Mouse (Mus musculus): ENCODE data around the gene Slc44a3. TPM values are rescaled to one million over a fixed set of nuclear protein-coding genes. Genes with fewer than 3 reads are reported as not detected.

Slc44a3 gene
- polyA plus RNA-seq, 1 experiment from 2014 or later = 16.9 TPM

DNA sequence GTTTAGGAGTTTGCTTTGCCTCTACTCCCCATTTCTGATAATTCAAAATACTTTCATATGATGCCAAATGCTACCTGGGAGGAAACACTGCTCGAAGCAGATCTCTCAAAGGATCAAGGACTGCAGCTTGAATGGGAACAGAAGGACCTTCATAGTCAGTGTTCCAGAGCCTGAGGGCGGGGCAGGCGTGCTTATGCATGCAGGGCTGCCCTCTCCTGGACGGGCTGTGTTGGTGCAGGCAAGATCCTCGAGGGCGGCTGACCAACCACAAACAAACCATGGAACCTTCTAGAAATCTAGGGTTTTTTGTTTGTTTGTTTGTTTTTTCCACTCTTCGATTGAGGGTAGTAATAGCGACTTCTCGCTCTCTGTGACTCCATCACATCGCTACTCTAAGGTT lies 32.0 kb downstream of the Slc44a3 start:
- H3K4me3 ChIP-seq (replicated peaks; ENCODE audit: low read depth, low read length) = no peak overlapping the region
- no peaks in the 10 kb centered on the region for H3K9me3 ChIP-seq (replicated peaks; ENCODE audit: low read length)
- H3K9ac ChIP-seq (ENCODE audit: low read depth, low read length) = no peak overlapping the region
- no peaks in the 10 kb centered on the region for H3K4me1 ChIP-seq (replicated peaks; ENCODE audit: insufficient read depth, low read length)
- no peak overlapping the region for H3K27ac ChIP-seq
- 56% methylated on average over 10 of the region's 10 CpGs for WGBS
- DNase-seq (ENCODE audit: low spot score) = peak; percentile 90
- TF ChIP-seq CTCF (IDR thresholded peaks at IDR 0.05; ENCODE audit: low read depth) = peak; percentile 98
- no peaks in the 10 kb centered on the region for H3K27me3 ChIP-seq (ENCODE audit: insufficient read depth, low read length)
- H3K36me3 ChIP-seq (ENCODE audit: insufficient read depth, low read length) = no peaks in the 10 kb centered on the region
- no peak overlapping the region for H3K4me2 ChIP-seq (ENCODE audit: low read length)
- no peak for ATAC-seq (replicated peaks; ENCODE audit: low FRiP score, low read depth)

GRCm38 (mm10) chr3:121493997-121494421 lies 38.2 kb downstream of the Slc44a3 start:
- H3K4me3 ChIP-seq (replicated peaks; ENCODE audit: low read depth, low read length) = no peak overlapping the region
- no peak overlapping the region for H3K27ac ChIP-seq
- no peak overlapping the region for H3K4me2 ChIP-seq (ENCODE audit: low read length)
- no peaks in the 10 kb centered on the region for H3K9me3 ChIP-seq (replicated peaks; ENCODE audit: low read length)
- DNase-seq (ENCODE audit: low spot score) (no peak), ATAC-seq (replicated peaks; ENCODE audit: low FRiP score, low read depth) (no peak)
- no peaks in the 10 kb centered on the region for H3K36me3 ChIP-seq (ENCODE audit: insufficient read depth, low read length)
- TF ChIP-seq CTCF (IDR thresholded peaks at IDR 0.05; ENCODE audit: low read depth) = no peak
- 0 out of 2 replicates have a peak, but pooled peaks cover 7% of the 10 kb centered on the region for H3K4me1 ChIP-seq (replicated peaks; ENCODE audit: insufficient read depth, low read length)
- H3K27me3 ChIP-seq (ENCODE audit: insufficient read depth, low read length) = no peaks in the 10 kb centered on the region
- 73% methylated on average over 7 of the region's 7 CpGs for WGBS
- no peak overlapping the region for H3K9ac ChIP-seq (ENCODE audit: low read depth, low read length)

DNA sequence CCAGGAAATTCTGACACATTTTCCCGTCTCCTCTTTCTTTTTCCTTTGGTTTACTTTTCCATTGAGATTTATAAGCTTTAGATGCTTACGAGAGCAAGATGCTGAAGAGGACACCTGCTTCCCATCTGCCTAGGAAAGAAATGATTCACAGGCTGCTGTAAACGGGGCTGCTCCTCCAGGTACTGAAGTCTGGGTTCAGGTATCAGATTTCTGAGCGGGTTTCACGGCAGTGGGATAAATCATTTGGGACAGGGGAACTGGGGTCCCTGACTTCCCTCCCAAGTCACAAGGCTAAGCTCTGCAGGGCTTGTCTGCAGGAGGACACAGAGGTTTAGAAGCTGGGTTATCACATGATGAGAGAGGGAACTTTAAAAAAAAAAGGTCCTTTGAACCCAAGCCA lies 40.2 kb downstream of the Slc44a3 start:
- Histone ChIP-seq H3K9ac (ENCODE audit: low read depth, low read length) (no peak overlapping the region), H3K4me2 (ENCODE audit: low read length) (no peak overlapping the region), H3K9me3 (replicated peaks; ENCODE audit: low read length) (no peaks in the 10 kb centered on the region), H3K4me3 (replicated peaks; ENCODE audit: low read depth, low read length) (no peak overlapping the region), H3K4me1 (replicated peaks; ENCODE audit: insufficient read depth, low read length) (0 out of 2 replicates have a peak, but pooled peaks cover 7% of the 10 kb centered on the region), H3K27ac (no peak overlapping the region), H3K27me3 (ENCODE audit: insufficient read depth, low read length) (no peaks in the 10 kb centered on the region), H3K36me3 (ENCODE audit: insufficient read depth, low read length) (no peaks in the 10 kb centered on the region)
- no peak for TF ChIP-seq CTCF (IDR thresholded peaks at IDR 0.05; ENCODE audit: low read depth)
- ATAC-seq (replicated peaks; ENCODE audit: low FRiP score, low read depth) (no peak), DNase-seq (ENCODE audit: low spot score) (no peak)
- WGBS = 28% methylated on average over 5 of the region's 5 CpGs

DNA sequence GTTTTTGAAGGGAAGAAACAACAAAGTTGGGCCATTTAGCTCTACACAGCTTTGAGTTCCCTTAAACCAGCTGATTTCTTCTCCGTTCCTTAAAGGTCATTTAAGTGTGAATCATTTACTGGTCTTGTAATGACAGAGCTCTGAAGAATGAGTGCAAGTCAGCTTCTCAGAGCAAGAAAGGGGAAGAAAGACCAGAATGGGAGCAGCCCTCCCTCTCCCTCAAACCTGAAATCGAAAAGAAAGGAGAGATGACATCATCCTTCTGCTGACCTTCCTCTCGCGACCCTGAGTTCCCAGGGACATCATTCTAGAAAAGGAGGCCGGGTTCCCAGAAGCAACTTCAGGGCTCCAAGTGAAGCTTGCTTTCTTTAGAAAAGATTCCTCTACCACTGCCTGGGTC lies 41.3 kb downstream of the Slc44a3 start:
- H3K4me2 ChIP-seq (ENCODE audit: low read length) = no peak overlapping the region
- no peak overlapping the region for H3K4me3 ChIP-seq (replicated peaks; ENCODE audit: low read depth, low read length)
- ATAC-seq (replicated peaks; ENCODE audit: low FRiP score, low read depth) = peak; percentile 59; the same call in 1 of the 2 replicates
- H3K9ac ChIP-seq (ENCODE audit: low read depth, low read length) = no peak overlapping the region
- H3K36me3 ChIP-seq (ENCODE audit: insufficient read depth, low read length) = no peaks in the 10 kb centered on the region
- 0 out of 2 replicates have a peak, but pooled peaks cover 7% of the 10 kb centered on the region for H3K4me1 ChIP-seq (replicated peaks; ENCODE audit: insufficient read depth, low read length)
- H3K9me3 ChIP-seq (replicated peaks; ENCODE audit: low read length) = no peaks in the 10 kb centered on the region
- peak; percentile 34 for DNase-seq (ENCODE audit: low spot score)
- 31% methylated on average over 5 of the region's 5 CpGs for WGBS
- H3K27me3 ChIP-seq (ENCODE audit: insufficient read depth, low read length) = no peaks in the 10 kb centered on the region
- no peak for TF ChIP-seq CTCF (IDR thresholded peaks at IDR 0.05; ENCODE audit: low read depth)
- H3K27ac ChIP-seq = peak overlapping the region; percentile 54

DNA sequence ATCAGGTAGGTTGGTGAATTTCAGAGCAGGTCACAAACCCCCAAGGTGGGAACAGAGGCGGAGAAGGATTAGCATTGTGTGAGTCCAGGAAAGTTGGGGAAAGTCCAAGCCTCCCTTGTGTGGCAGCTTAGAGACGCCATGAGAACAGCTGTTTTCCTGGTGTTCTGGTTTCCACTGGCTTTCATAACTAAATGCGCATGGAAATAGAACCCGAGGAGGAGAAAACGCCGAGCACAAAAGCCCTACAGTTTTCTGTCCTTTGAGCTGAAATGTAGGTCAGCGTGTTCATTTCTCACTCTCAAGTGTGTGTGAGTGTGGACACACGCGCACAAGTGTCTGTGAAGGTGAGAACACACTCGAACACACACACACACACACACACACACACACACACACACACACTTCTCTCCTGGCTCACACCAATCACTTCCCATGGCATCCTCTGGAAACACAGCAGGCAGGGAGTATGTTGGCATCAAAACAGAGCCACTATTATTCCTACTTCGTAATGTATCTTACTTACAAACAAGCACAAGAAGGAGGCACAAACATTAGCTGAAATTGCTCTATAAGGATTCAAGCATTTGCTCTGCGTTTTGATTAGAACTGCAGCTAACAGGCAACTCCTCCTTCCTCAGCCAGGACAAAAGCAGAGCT lies 42.6 kb downstream of the Slc44a3 start:
- DNase-seq (ENCODE audit: low spot score) (no peak), ATAC-seq (replicated peaks; ENCODE audit: low FRiP score, low read depth) (no peak)
- H3K4me1 ChIP-seq (replicated peaks; ENCODE audit: insufficient read depth, low read length) = 0 out of 2 replicates have a peak, but pooled peaks cover 7% of the 10 kb centered on the region
- no peaks in the 10 kb centered on the region for H3K27me3 ChIP-seq (ENCODE audit: insufficient read depth, low read length)
- WGBS = 67% methylated on average over 12 of the region's 12 CpGs
- H3K27ac ChIP-seq = peak overlapping the region; percentile 70
- no peak for TF ChIP-seq CTCF (IDR thresholded peaks at IDR 0.05; ENCODE audit: low read depth)
- H3K36me3 ChIP-seq (ENCODE audit: insufficient read depth, low read length) = no peaks in the 10 kb centered on the region
- H3K9ac ChIP-seq (ENCODE audit: low read depth, low read length) = no peak overlapping the region
- H3K9me3 ChIP-seq (replicated peaks; ENCODE audit: low read length) = no peaks in the 10 kb centered on the region
- H3K4me3 ChIP-seq (replicated peaks; ENCODE audit: low read depth, low read length) = no peak overlapping the region
- H3K4me2 ChIP-seq (ENCODE audit: low read length) = no peak overlapping the region

DNA sequence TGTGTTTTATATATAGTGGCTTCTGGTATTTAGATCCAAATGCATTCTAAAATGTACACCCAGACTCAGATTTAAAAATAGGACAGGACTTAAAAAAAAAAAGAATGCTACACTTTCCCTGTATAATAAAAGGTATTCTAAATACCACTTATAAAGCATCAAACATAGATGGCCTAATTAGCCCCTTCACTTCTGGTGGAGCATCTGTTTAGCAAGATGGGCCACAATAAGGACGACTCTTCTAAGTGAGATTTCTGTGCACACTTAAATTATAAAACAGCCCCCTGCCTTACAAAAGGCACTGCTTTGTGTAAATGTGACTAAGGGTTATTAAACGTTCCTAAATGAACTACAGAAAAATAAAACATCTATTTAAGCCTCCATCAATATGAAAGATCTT lies 47.0 kb downstream of the Slc44a3 start:
- Histone ChIP-seq H3K4me2 (ENCODE audit: low read length) (no peak overlapping the region), H3K4me3 (replicated peaks; ENCODE audit: low read depth, low read length) (no peak overlapping the region), H3K27me3 (ENCODE audit: insufficient read depth, low read length) (no peaks in the 10 kb centered on the region), H3K27ac (no peak overlapping the region), H3K4me1 (replicated peaks; ENCODE audit: insufficient read depth, low read length) (peaks cover 5% of the 10 kb centered on the region; the same call in 1 of the 2 replicates), H3K9me3 (replicated peaks; ENCODE audit: low read length) (no peaks in the 10 kb centered on the region), H3K36me3 (ENCODE audit: insufficient read depth, low read length) (no peaks in the 10 kb centered on the region), H3K9ac (ENCODE audit: low read depth, low read length) (no peak overlapping the region)
- ATAC-seq (replicated peaks; ENCODE audit: low FRiP score, low read depth) (no peak), DNase-seq (ENCODE audit: low spot score) (no peak)
- TF ChIP-seq CTCF (IDR thresholded peaks at IDR 0.05; ENCODE audit: low read depth) = no peak
- 76% methylated on average over 2 of the region's 2 CpGs for WGBS

Measured in kidney, postnatal 0 days (tissue).